Mouse (Mus musculus) intestine, postnatal 0 days (tissue): ENCODE measurements around the gene Mat2b. TPM values are rescaled to one million over a fixed set of nuclear protein-coding genes. Genes with fewer than 3 reads are reported as not detected.

Source experiments
- ATAC-seq: fragments of 200-750 bp; cut with Nextera tagmentation; 2 replicates; pipeline ENCODE4 v1.8.0; 2017; ENCODE audit warnings: mild to moderate bottlenecking, moderate TSS enrichment, moderate library complexity
- H3K27ac ChIP-seq: fragments of 300-500 bp; sonication (generic); 2 replicates; pipeline ENCODE4 v1.5.1; 2014; ENCODE audit warnings: mild to moderate bottlenecking, low read depth, low read length, moderate library complexity
- H3K27me3 ChIP-seq: fragments of 300-500 bp; sonication (generic); replicated peaks from 2 replicates; pipeline ENCODE4 v1.6.1; 2014; ENCODE audit warnings: low read length, mixed read lengths; ENCODE audit not compliant: control insufficient read depth, insufficient read depth
- H3K36me3 ChIP-seq: fragments of 300-500 bp; sonication (generic); 2 replicates; pipeline ENCODE4 v1.6.1; 2014; ENCODE audit warnings: mild to moderate bottlenecking, moderate library complexity; ENCODE audit not compliant: control insufficient read depth, insufficient read depth
- H3K4me1 ChIP-seq: fragments of 300-500 bp; sonication (generic); replicated peaks from 2 replicates; pipeline ENCODE4 v1.6.1; 2014; ENCODE audit warnings: antibody characterized with exemption, low read length, mixed read lengths; ENCODE audit not compliant: control insufficient read depth, insufficient read depth
- H3K4me2 ChIP-seq: fragments of 300-500 bp; sonication (generic); replicated peaks from 2 replicates; pipeline ENCODE4 v1.6.1; 2014; ENCODE audit warnings: low read depth, mild to moderate bottlenecking, moderate library complexity
- H3K4me3 ChIP-seq: fragments of 300-500 bp; sonication (generic); 2 replicates; pipeline ENCODE4 v1.5.1; 2014; ENCODE audit warnings: low read depth, low read length
- H3K9ac ChIP-seq: fragments of 300-500 bp; sonication (generic); 2 replicates; pipeline ENCODE4 v1.6.1; 2014; ENCODE audit warnings: mild to moderate bottlenecking, low read depth, low read length
- H3K9me3 ChIP-seq: fragments of 300-500 bp; sonication (generic); 2 replicates; pipeline ENCODE4 v1.6.1; 2016; ENCODE audit warnings: mixed run types; ENCODE audit not compliant: control insufficient read depth
- CTCF ChIP-seq: sonication (generic); IDR thresholded peaks from 2 replicates; pipeline ENCODE4 v1.5.1; 2016; ENCODE audit warnings: low read depth, mild to moderate bottlenecking, control low read depth, antibody characterized with exemption, moderate library complexity
- WGBS: fragments of 180-500 bp; shearing (Covaris S2); extraction: QIAGEN DNeasy Blood & Tissue Kit; methylation state at CpG from one replicate; pipeline ENCODE4 v1.1.7; 2014; 5-methylcytosine and 5-hydroxymethylcytosine counted together
- polyA plus RNA-seq: library from polyadenylated mRNA; unstranded; fragments of >200 nt; fragmentation: Nextera tagmentation; extraction: Ambion mirVana; gene quantifications from 2 replicates; pipeline ENCODE4 v1.2.1, GENCODE M21; 2015

The Mat2b gene
- polyA plus RNA-seq, 1 experiment from 2014 or later = 75.7 TPM

GRCm38 (mm10) chr11:40693366-40693951 lies 1.5 kb downstream of the Mat2b start:
- peak overlapping the region; percentile 81 for H3K27ac ChIP-seq
- H3K27me3 ChIP-seq = no peaks in the 10 kb centered on the region
- no peak for TF ChIP-seq CTCF
- H3K36me3 ChIP-seq = no peaks in the 10 kb centered on the region
- peak; percentile 44 for ATAC-seq
- no peaks in the 10 kb centered on the region for H3K9me3 ChIP-seq
- H3K4me2 ChIP-seq = peak overlapping the region; percentile 72
- H3K4me3 ChIP-seq = peak overlapping the region; percentile 82
- peaks cover 8% of the 10 kb centered on the region; the same call in 1 of the 2 replicates for H3K4me1 ChIP-seq
- WGBS = under 1% methylated on average over 16 of the region's 16 CpGs
- H3K9ac ChIP-seq = peak overlapping the region; percentile 60; the same call in 1 of the 2 replicates

DNA sequence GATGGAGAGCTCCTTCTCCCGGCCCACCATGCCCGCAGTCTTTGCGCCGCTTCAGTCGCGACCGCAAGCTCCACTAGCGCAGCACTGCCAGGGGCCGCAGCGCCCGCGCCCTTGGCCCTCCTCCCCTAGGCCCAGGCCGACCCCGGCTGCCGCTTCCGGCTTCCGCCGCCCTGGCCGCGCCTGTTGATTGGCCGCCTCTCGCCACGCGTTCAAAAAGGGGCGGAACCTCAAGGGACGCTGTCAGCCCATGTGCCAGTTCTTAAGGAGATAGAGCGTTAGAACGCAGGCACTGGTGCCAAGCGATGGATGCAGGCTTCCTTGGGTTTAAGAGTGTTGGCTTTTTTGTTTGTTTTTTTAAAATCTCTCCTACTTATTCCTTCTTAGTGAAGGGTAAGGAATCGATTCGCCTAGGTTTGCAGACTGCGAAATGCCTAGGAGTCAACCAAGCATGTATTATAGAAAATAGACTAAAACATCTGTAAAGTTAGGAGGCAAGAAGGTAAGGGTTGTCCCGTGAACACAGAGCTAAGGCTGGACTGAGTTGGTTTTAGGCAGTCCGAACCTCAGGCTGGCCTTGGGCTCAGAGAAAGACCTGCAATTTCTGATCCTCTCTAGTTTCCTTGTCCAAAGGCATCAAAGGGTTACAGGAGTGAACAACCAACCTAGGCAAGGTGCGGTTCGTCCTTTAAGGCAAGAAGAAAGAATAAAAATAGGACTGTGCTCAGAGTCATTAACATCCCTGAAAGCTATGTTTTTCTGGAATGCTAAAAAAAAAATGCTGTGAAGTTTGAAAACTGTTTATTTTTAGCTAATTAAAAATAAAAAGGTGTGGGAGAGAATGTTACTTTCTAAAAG lies 2.3 kb downstream of the Mat2b start:
- under 1% methylated on average over 31 of the region's 36 CpGs for WGBS
- ATAC-seq = peak; percentile 99
- Histone ChIP-seq H3K4me1 (peaks cover 8% of the 10 kb centered on the region; the same call in 1 of the 2 replicates), H3K4me3 (peak overlapping the region; percentile 82), H3K9me3 (no peaks in the 10 kb centered on the region), H3K36me3 (peaks cover 6% of the 10 kb centered on the region; the same call in 1 of the 2 replicates), H3K9ac (peak overlapping the region; percentile 83), H3K27ac (peak overlapping the region; percentile 87), H3K27me3 (no peaks in the 10 kb centered on the region), H3K4me2 (peak overlapping the region; percentile 72)
- no peak for TF ChIP-seq CTCF

- TF ChIP-seq CTCF = peak; percentile 6; the same call in 1 of the 2 replicates
- Histone ChIP-seq H3K9me3 (no peaks in the 10 kb centered on the region), H3K4me1 (peaks cover 8% of the 10 kb centered on the region; the same call in 1 of the 2 replicates), H3K27me3 (no peaks in the 10 kb centered on the region), H3K9ac (peak overlapping the region; percentile 83), H3K27ac (peak overlapping the region; percentile 87), H3K4me2 (peak overlapping the region; percentile 72), H3K36me3 (peaks cover 11% of the 10 kb centered on the region), H3K4me3 (peak overlapping the region; percentile 82)
- ATAC-seq = peak; percentile 83
- under 1% methylated on average over 28 of the region's 28 CpGs for WGBS
Measured at GRCm38 (mm10) chr11:40692101-40692509, 2.9 kb downstream of the Mat2b start.

GRCm38 (mm10) chr11:40690444-40691127 lies 4.4 kb downstream of the Mat2b start:
- Histone ChIP-seq H3K4me1 (peaks cover 8% of the 10 kb centered on the region; the same call in 1 of the 2 replicates), H3K4me2 (peak overlapping the region; percentile 72), H3K27ac (no peak overlapping the region), H3K9me3 (no peaks in the 10 kb centered on the region), H3K27me3 (no peaks in the 10 kb centered on the region), H3K36me3 (peaks cover 23% of the 10 kb centered on the region), H3K4me3 (0 out of 2 replicates have a peak overlapping the region, but pooled peaks have one; percentile 82), H3K9ac (no peak overlapping the region)
- 51% methylated on average over 5 of the region's 5 CpGs for WGBS
- ATAC-seq = no peak
- TF ChIP-seq CTCF = no peak

DNA sequence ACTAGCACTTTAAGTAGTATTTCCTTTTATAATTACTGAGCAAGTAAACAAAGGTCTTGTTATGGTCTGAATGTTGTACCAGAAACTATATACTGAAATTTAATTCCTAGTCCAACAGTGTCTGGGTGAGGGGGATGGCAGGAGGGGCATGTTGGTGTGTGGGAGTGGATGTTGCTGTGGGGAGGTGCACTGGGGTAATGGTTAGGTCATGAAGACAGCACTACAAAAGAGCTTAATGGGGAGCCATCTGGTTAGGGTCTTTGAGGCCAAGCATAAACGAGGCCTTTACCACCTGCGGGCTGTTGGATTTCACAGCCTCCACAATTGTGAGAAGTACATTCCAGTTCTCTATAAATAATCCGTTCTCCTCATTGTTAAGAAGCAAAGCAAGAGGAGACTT lies 11.7 kb downstream of the Mat2b start:
- 78% methylated on average over 3 of the region's 3 CpGs for WGBS
- TF ChIP-seq CTCF = no peak
- Histone ChIP-seq H3K9me3 (no peaks in the 10 kb centered on the region), H3K4me1 (no peaks in the 10 kb centered on the region), H3K9ac (no peak overlapping the region), H3K4me3 (no peak overlapping the region), H3K36me3 (peaks cover 58% of the 10 kb centered on the region), H3K27me3 (no peaks in the 10 kb centered on the region), H3K4me2 (no peak overlapping the region), H3K27ac (no peak overlapping the region)
- no peak for ATAC-seq

DNA sequence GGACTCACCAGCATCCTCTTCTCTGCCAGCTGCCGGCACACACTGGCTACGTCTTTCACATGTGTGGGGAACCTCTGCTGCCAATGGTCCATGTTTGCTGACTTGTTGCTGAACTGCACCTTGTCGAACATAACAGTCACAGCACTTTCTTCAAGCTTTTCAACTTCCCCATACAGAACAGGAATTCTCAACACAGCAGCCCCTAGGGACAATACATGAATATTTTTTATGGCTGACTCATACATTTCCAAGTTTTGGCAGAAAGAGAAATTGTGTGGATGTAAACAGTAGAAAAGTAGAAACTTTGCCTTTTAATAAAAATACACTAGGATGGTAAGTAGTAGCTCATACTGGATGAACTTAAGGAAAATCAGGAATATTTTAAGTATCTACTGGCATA lies 12.5 kb downstream of the Mat2b start:
- ATAC-seq = no peak
- H3K4me2 ChIP-seq = no peak overlapping the region
- peaks cover 56% of the 10 kb centered on the region for H3K36me3 ChIP-seq
- H3K4me1 ChIP-seq = no peaks in the 10 kb centered on the region
- H3K9me3 ChIP-seq = no peaks in the 10 kb centered on the region
- no peak overlapping the region for H3K27ac ChIP-seq
- no peak for TF ChIP-seq CTCF
- H3K4me3 ChIP-seq = no peak overlapping the region
- no peaks in the 10 kb centered on the region for H3K27me3 ChIP-seq
- WGBS = 87% methylated on average over 3 of the region's 3 CpGs
- H3K9ac ChIP-seq = no peak overlapping the region
